Mouse (Mus musculus) hindbrain, postnatal 0 days (tissue): ENCODE results near the gene Slc6a13. TPM values are rescaled to one million over a fixed set of nuclear protein-coding genes. Genes with fewer than 3 reads are reported as not detected.
"Not testable (repeated sequence)": the region's sequence is repeated elsewhere in the genome, so short reads cannot be mapped to it uniquely, and the experiment has no call there.

ENCODE experiments used
- ATAC-seq: fragments of 200-750 bp; cut with Nextera tagmentation; 2 replicates; pipeline ENCODE4 v1.8.0; 2017; ENCODE audit warnings: mild to moderate bottlenecking, moderate TSS enrichment, moderate library complexity
- DNase-seq: peaks from one replicate; pipeline ENCODE4 v3.0.0-alpha.2; 2015; ENCODE audit warnings: low spot score
- H3K27ac ChIP-seq: fragments of 300-500 bp; sonication (generic); 2 replicates; pipeline ENCODE4 v1.5.1; 2014; ENCODE audit warnings: mild to moderate bottlenecking
- H3K27me3 ChIP-seq: fragments of 300-500 bp; sonication (generic); 2 replicates; pipeline ENCODE4 v1.6.1; 2014; ENCODE audit warnings: low read length, mixed read lengths; ENCODE audit not compliant: insufficient read depth
- H3K36me3 ChIP-seq: fragments of 300-500 bp; sonication (generic); 2 replicates; pipeline ENCODE4 v1.6.1; 2014; ENCODE audit warnings: low read length, mixed read lengths; ENCODE audit not compliant: insufficient read depth
- H3K4me1 ChIP-seq: fragments of 300-500 bp; sonication (generic); 2 replicates; pipeline ENCODE4 v1.6.1; 2014; ENCODE audit warnings: antibody characterized with exemption, low read length, mixed read lengths; ENCODE audit not compliant: insufficient read depth
- H3K4me2 ChIP-seq: fragments of 300-500 bp; sonication (generic); 2 replicates; pipeline ENCODE4 v1.6.1; 2014; ENCODE audit warnings: low read depth, mild to moderate bottlenecking, low read length, moderate library complexity, mixed read lengths
- H3K4me3 ChIP-seq: fragments of 300-500 bp; sonication (generic); 2 replicates; pipeline ENCODE4 v1.5.1; 2014; ENCODE audit warnings: low read length
- H3K9ac ChIP-seq: fragments of 300-500 bp; sonication (generic); replicated peaks from 2 replicates; pipeline ENCODE4 v1.6.1; 2014; ENCODE audit warnings: mild to moderate bottlenecking, low read length, moderate library complexity, mixed read lengths
- H3K9me3 ChIP-seq: fragments of 300-500 bp; sonication (generic); 2 replicates; pipeline ENCODE4 v1.6.1; 2016; ENCODE audit warnings: low read length, mixed read lengths
- CTCF ChIP-seq: IDR thresholded peaks from 2 replicates; pipeline ENCODE4 v1.5.1; 2016; ENCODE audit warnings: antibody characterized with exemption, control low read depth, low read depth
- WGBS: fragments of 180-500 bp; shearing (Covaris S2); extraction: QIAGEN DNeasy Blood & Tissue Kit; methylation state at CpG from one replicate; pipeline ENCODE4 v1.1.7; 2014; 5-methylcytosine and 5-hydroxymethylcytosine counted together
- polyA plus RNA-seq: library from polyadenylated mRNA; unstranded; fragments of >200 nt; fragmentation: Nextera tagmentation; extraction: Ambion mirVana; gene quantifications from 2 replicates; pipeline ENCODE4 v1.2.1, GENCODE M21; 2015
- total RNA-seq: library from RNA; depleted of rRNA; stranded (reverse); fragments of >200 nt; gene quantifications from 2 replicates; pipeline ENCODE4 v1.2.3, GENCODE M21; 2014

Slc6a13 gene
- total and polyA plus RNA-seq, 2 experiments from 2014 or later, result 58.2 to 60.7 TPM

DNA sequence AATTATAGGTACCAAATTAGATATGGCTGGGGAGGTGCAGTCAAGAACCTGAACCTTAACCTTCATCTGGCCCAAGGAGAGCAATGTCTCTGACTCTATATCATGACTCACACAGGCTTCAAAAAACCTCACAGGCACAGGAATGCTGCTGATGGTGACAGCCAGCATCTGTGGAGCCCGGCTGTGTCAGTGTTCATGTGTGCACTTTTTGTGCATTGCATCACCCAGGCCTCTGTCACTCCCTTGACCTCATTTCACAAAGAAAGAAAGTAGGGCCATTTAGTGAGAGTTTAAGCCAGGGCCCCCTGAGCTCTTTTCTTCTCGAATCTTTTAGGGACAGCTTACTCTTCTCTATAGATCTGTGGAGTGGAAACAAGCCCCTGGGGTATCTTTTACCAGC lies 52.2 kb downstream of the Slc6a13 start:
- DNase-seq (no peak), ATAC-seq (no peak)
- H3K27ac ChIP-seq, result no peak overlapping the region
- no peak overlapping the region for H3K9ac ChIP-seq
- no peaks in the 10 kb centered on the region for H3K9me3 ChIP-seq
- H3K4me2 ChIP-seq, result no peak overlapping the region
- TF ChIP-seq CTCF, result no peak
- H3K36me3 ChIP-seq, result no peaks in the 10 kb centered on the region
- no peaks in the 10 kb centered on the region for H3K4me1 ChIP-seq
- no peak overlapping the region for H3K4me3 ChIP-seq
- no peaks in the 10 kb centered on the region for H3K27me3 ChIP-seq
- 29% methylated on average over 2 of the region's 2 CpGs for WGBS

DNA sequence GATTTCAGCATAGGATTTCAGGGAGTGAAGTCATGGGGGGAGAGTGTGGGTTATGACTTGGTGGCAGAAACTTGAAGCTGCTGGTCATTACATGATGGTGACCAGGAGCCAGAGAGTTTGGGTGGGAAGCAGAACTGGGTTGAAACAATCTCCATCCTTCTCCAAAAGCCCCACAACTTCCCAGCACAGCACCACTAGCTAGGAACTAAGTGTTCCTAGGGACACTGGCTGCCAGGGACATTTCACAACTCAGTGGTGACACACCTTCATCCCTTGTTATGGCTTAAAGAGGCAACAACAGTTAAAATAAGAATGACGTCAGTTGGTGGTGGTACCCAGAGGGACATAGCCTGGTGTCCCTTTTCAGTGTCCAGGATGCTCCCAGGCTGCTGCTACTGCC lies 56.0 kb downstream of the Slc6a13 start:
- H3K27me3 ChIP-seq, result no peaks in the 10 kb centered on the region
- no peak for DNase-seq
- WGBS, result 79% methylated on average over 1 of the region's 1 CpGs

DNA sequence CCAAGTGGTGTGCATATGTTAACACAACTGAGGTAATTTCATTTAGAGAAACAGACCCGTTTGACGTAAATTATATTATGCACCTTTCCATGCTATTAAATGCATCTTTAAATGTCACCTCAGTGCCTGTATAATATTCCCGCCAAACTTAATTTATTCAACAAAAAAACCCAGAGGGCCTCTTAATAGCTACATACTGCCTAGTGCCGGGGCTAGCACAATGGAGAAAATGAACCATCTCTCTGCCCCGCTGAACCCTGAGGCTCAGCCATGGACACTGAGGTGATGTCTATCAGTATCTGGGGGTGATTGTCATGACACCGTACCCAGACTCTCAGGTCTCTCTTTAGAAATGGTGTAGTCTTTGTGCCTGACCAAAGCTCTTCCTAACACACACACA lies 57.2 kb downstream of the Slc6a13 start:
- Histone ChIP-seq H3K4me3 (no peak overlapping the region), H3K27ac (no peak overlapping the region), H3K36me3 (no peaks in the 10 kb centered on the region), H3K4me1 (no peaks in the 10 kb centered on the region), H3K9me3 (no peaks in the 10 kb centered on the region), H3K27me3 (no peaks in the 10 kb centered on the region), H3K4me2 (no peak overlapping the region), H3K9ac (no peak overlapping the region)
- DNase-seq (no peak), ATAC-seq (no peak)
- no peak for TF ChIP-seq CTCF
- WGBS, result 70% methylated on average over 6 of the region's 6 CpGs

More for the DNA sequence above, 56.0 kb downstream of the Slc6a13 start:
- Histone ChIP-seq H3K4me1 (no peaks in the 10 kb centered on the region), H3K27ac (no peak overlapping the region), H3K4me3 (no peak overlapping the region), H3K9ac (no peak overlapping the region), H3K9me3 (no peaks in the 10 kb centered on the region), H3K36me3 (no peaks in the 10 kb centered on the region), H3K4me2 (no peak overlapping the region)
- TF ChIP-seq CTCF, result no peak
- no peak for ATAC-seq

DNA sequence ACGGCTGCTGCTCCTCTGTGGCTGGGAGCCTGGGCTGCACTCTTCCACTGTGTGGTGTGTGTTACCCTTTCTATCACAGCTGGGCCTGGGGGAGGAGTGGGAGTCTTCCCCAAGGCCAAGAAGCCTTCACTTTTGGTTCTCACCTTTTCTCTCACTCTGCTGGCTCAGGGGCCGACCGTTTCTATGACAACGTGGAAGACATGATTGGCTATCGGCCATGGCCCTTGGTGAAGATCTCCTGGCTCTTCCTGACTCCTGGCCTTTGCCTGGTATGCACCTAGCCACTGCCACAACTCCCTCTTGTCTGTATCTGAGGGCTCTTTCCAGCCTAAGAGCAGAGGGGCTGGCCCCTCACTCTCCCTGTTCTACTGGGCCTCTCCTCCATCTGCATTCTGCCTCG lies 63.0 kb downstream of the Slc6a13 start:
- Histone ChIP-seq H3K4me1 (0 out of 2 replicates have a peak, but pooled peaks cover 5% of the 10 kb centered on the region), H3K4me3 (no peak overlapping the region), H3K36me3 (no peaks in the 10 kb centered on the region), H3K4me2 (no peak overlapping the region), H3K27ac (no peak overlapping the region), H3K27me3 (no peaks in the 10 kb centered on the region), H3K9ac (no peak overlapping the region), H3K9me3 (no peaks in the 10 kb centered on the region)
- ATAC-seq, result peak; percentile 40; the same call in 1 of the 2 replicates
- no peak for TF ChIP-seq CTCF
- whole genome bisulfite sequencing, result 72% methylated on average over 6 of the region's 6 CpGs
- no peak for DNase-seq

DNA sequence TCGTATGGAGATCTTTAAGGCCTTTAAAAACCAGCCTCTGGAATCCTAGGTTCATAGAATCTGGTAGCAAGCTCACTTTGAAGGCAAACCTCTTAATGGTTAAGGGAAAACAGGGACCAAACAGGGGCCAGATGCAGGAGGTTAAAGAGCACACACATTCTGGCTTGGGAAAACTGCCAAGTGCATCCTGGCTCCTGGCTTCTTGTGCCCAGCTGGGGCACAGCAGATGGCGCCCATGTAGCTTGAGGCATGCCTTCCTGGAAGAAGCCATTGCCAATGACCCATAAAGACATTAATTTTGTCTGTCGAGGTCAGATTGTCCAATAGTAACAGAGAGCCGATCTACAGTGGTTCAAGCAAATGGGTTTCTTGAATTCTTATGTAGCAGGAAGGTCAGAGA lies 63.9 kb downstream of the Slc6a13 start:
- Histone ChIP-seq H3K27me3 (no peaks in the 10 kb centered on the region), H3K36me3 (no peaks in the 10 kb centered on the region), H3K4me3 (no peak overlapping the region), H3K4me1 (0 out of 2 replicates have a peak, but pooled peaks cover 5% of the 10 kb centered on the region), H3K27ac (no peak overlapping the region), H3K4me2 (no peak overlapping the region), H3K9me3 (no peaks in the 10 kb centered on the region), H3K9ac (no peak overlapping the region)
- ATAC-seq (no peak), DNase-seq (peak; percentile 58)
- WGBS, result 50% methylated on average over 4 of the region's 4 CpGs
- no peak for TF ChIP-seq CTCF

DNA sequence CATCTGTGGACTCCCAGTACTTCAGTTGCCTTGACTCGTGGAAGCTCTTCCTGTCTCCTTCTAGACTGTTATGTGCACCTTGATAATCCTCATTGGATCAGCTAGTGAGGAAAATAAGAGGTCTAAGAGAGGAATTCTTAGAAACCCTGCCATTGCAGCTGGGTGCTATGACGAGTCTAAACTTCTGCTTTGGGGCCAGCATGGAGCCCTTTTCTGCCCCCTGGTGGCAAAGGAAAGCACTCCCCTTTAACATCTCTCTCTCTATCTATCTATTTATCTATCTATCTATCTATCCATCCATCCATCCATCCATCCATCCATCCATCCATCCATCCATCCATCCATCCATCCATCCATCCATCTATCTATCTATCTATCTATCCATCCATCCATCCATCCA lies 66.5 kb downstream of the Slc6a13 start:
- peak; percentile 33 for DNase-seq
- not testable (repeated sequence) for H3K9me3 ChIP-seq, H3K4me2 ChIP-seq, H3K36me3 ChIP-seq, H3K9ac ChIP-seq, ATAC-seq, H3K4me3 ChIP-seq, H3K4me1 ChIP-seq, H3K27ac ChIP-seq, H3K27me3 ChIP-seq
- 24% methylated on average over 2 of the region's 2 CpGs for WGBS
- TF ChIP-seq CTCF, result peak; percentile 54

DNA sequence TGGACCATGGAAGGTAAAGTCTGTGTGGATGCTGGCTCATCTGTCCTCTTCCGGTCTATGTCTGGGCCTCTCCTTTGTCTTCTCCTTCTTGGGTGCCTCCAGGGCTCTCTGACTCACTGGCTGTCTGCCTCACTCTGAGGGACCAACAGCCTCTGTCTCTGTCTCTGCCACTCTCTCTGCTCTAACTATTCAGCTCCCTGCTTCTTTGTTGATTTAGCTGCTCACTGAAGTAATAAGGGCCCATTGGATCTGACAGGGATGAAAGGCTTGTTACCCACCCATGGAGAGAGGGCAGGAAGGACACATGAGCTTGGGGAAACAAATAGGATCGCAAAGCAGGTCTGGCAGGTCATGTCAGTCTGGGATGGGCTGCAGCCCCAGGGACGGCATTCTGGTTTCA lies 67.1 kb downstream of the Slc6a13 start:
- ATAC-seq (no peak), DNase-seq (no peak)
- no peaks in the 10 kb centered on the region for H3K9me3 ChIP-seq
- no peak overlapping the region for H3K4me2 ChIP-seq
- no peak overlapping the region for H3K4me3 ChIP-seq
- H3K4me1 ChIP-seq, result 0 out of 2 replicates have a peak, but pooled peaks cover 5% of the 10 kb centered on the region
- H3K27ac ChIP-seq, result no peak overlapping the region
- no peaks in the 10 kb centered on the region for H3K36me3 ChIP-seq
- TF ChIP-seq CTCF, result no peak
- 56% methylated on average over 3 of the region's 3 CpGs for WGBS
- H3K9ac ChIP-seq, result no peak overlapping the region
- H3K27me3 ChIP-seq, result no peaks in the 10 kb centered on the region
